Mouse (Mus musculus): ENCODE results near the gene Nrp2.

GRCm38 (mm10) chr1:62735835-62736234, 32.8 kb downstream of the Nrp2 start:
- TF ChIP-seq CTCF (IDR thresholded peaks at IDR 0.05; ENCODE audit: low read depth), result no peak
- no peak for TF ChIP-seq EP300 (IDR thresholded peaks at IDR 0.05; ENCODE audit: low read depth)

All from heart, postnatal 0 days (tissue).